Mouse (Mus musculus): ENCODE measurements around the gene Ncbp2.

Gene Ncbp2

DNA sequence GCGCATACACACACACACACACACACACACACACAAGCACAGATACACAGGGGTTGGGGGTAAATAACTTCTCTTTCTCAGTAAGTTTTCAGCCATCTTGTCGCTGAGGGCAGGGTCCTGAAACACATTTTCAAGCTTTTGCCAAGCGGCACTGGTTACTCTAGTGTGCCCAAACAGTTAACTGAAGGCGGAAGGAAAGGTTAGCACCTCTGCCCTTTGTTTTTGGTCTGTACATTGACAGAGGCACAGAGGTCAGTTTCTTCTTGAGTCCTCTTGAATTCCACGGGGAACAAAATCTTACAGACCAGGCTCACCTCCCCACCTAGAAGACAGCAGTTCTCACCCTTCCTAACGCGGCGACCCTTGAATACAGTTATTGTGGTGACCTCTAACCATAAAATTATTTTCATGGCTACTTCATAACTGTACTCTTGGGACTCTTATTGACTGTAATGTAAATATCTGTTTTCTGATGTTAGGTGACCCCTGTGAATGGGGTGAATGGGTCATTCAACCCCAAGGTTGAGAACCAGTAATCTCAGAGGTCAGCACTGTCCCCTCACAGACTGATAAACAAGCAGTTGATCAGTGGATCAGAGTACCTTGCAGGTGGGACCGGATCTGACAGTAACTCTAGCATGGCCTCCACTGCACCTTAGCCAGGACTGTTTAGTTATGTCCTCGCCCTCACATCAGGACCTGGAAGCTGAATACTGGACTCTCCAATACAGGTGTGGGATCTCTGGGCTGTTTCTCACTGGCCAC is 60.4 kb downstream of the Ncbp2 start:
- no peak for DNase-seq (ENCODE audit: low read depth, low spot score)

DNA sequence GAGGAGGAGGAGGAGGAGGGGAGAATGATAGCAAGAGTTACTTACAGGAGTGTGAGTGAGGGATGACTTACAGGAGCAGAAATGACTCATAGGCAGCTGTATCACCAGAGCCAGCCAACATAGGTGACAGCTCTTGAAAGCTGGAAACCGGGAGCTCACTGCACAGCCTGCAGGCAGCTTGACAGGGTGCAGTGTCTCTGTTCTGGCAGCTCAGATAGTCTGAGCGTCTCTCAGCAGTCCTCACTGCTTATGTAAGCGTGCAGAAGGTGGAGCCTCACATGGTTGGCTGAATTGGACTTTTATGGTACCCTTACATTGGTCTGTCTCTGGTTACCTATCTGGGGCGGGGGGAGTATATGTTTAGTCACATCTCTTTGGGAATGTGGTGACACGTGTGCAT is 61.6 kb downstream of the Ncbp2 start:
- peak; percentile 10 for DNase-seq (ENCODE audit: low read depth, low spot score)

DNA sequence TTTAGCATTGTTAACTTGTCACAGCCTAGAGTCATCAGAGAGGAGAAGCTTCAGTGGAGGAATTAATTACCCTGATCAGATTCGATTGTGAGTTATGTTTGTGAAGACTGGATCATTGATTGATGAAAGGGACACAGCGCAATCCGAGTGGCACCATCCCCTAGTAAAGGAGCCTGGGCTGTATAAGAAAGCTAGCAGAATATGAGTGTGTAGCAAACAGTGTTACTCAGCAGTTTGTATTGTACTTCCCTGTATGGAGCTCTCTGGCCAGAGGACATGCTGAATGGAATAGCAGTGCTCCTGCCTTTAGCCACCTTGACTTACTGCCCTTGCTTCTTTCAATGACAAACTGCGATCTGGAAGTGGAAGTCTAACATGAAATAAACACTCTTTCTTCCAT is 62.0 kb downstream of the Ncbp2 start:
- DNase-seq (ENCODE audit: low read depth, low spot score) = no peak
